Mouse (Mus musculus) skeletal muscle tissue, adult 2 months (tissue): ENCODE measurements around the gene Ddx4.

Source experiments
- DNase-seq: peaks from one replicate; pipeline ENCODE4 v3.0.0-alpha.2; 2012; ENCODE audit warnings: low read depth, low spot score

Ddx4 gene

DNA sequence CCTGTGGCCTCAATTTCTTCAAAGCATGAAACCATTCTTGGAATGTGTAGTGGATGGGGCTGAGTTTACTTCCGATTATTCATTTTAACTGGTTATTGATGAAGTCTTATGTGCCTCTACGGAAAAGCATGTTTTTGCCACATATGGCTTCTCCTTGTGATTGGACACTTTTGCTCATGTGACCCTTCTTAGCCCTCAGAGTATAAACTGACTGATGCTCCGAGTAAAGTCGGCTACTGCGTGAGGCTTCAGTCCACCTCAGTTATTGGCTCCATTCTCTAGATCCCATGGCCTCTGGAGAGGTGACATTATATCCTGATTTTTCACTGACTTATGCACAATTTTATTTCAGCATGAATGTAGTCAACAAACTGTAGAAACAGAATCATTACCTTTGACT lies 99.0 kb downstream of the Ddx4 start:
- DNase-seq: no peak

DNA sequence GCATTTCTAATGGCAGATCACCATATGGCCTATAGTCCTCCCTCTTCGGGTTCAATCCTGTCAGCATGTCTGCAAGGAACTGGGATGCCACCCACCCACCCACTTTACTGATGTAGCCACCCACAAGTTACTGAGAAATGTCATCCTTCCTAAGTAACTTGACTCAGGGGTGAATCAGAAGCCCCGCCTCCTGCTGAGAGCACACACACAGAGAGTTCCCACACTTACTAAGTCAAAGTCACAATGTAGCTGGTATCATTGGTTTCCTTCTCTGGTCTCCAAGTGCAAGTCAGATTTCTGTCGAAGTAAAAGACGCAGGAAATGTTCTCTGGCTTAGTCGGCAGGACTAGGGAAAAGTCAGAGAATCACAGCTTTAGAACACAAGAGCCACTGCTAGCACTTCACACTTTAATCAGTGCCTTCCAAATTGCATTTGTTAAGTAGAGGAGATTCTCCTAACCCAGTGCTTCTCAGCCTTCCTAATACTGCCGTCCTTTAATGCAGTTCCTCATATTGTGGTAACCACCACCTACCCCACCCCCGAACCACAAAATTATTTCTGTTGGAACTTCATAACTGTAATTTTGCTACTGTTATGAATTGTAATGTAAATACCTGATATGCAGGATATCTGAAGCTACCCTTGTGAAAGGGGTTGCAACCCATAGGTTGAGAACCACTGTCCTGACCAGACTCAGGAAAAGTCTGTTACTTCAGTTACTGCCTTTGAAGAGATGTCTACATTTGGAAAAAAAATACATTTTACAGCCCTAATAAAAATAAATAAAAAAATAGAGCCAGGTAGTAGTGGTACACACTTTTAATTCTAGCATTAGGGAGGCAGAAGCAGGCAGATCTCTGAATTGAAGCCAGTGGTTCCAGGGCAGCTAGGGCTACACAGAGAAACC lies 100.4 kb downstream of the Ddx4 start:
- DNase-seq: no peak
